Mouse (Mus musculus): ENCODE results near the gene Cwc27. TPM values are rescaled to one million over a fixed set of nuclear protein-coding genes. Genes with fewer than 3 reads are reported as not detected.

Cwc27 gene
- total RNA-seq, 2 experiments from 2014 or later: 18.9 to 25.1 TPM

GRCm38 (mm10) chr13:104596199-104596598 is 220.7 kb downstream of the Cwc27 start:
- DNase-seq (ENCODE audit: extremely low spot score in 1 of 2, low spot score in 2 of 2): no peak
- Histone ChIP-seq H3K4me3 (no peak overlapping the region), H3K27ac (no peak overlapping the region)
- intact Hi-C loops (cut with DNase I): no loop called here
- TF ChIP-seq CTCF (IDR thresholded peaks at IDR 0.05): no peak

- Histone ChIP-seq H3K27ac (no peak overlapping the region), H3K4me3 (no peak overlapping the region)
- intact Hi-C loops (cut with DNase I): no loop called here
- DNase-seq (ENCODE audit: extremely low spot score in 1 of 2, low spot score in 2 of 2): no peak
- no peak for TF ChIP-seq CTCF (IDR thresholded peaks at IDR 0.05)
These were observed 222.1 kb downstream of the Cwc27 start for GRCm38 (mm10) chr13:104594820-104595351.

DNA sequence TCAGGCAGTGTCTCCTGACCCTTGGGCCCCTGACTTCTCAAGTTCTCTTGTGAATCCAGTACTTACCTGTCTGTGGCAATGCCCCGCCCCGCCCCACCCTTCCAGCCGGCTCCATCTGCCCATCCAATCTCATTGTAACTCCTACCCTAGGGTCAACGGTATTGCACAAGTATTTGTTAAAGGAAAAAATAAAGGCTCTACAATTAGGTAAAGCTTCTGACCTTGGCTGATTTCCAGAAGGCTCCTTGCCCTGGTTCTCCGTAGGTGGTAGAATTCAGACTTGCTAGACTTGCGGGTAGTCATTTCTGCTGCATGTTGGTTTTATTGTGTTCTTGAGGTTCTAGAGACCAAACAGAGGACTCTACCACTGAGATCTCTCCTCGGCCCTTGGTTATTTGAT is 226.0 kb downstream of the Cwc27 start:
- H3K27ac ChIP-seq: no peak overlapping the region
- H3K4me3 ChIP-seq: no peak overlapping the region
- intact Hi-C loops (cut with DNase I): no loop called here
- DNase-seq (ENCODE audit: extremely low spot score in 1 of 2, low spot score in 2 of 2): no peak
- no peak for TF ChIP-seq CTCF (IDR thresholded peaks at IDR 0.05)

DNA sequence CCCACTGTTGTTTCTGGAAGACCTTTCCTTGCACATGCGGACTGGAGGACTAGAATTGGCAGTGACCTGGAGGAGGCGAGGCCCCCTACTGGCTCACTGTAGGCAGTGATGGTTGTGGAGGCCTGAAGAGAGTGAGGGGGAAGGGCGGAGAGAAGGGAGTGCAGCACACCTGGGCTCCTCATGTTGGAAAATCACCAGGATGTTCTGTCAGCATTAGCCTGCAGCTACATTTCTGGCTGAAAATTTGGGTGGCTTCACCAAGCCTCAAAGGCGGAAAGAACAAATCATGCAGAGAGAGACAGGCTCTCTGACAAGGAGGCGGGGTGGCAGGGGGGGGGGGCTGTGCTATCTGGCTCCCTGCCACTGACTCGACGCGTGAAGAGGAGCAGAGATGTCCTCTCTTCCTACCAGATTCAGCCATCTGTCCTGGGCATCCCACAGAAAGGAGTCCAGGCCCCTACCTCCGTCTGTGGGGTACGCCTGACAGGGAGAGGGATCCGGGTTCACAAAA is 226.8 kb downstream of the Cwc27 start:
- intact Hi-C loops (cut with DNase I): no loop called here
- no peak overlapping the region for H3K27ac ChIP-seq
- DNase-seq (ENCODE audit: extremely low spot score in 1 of 2, low spot score in 2 of 2): no peak
- TF ChIP-seq CTCF (IDR thresholded peaks at IDR 0.05): peak; percentile 23
- no peak overlapping the region for H3K4me3 ChIP-seq

DNA sequence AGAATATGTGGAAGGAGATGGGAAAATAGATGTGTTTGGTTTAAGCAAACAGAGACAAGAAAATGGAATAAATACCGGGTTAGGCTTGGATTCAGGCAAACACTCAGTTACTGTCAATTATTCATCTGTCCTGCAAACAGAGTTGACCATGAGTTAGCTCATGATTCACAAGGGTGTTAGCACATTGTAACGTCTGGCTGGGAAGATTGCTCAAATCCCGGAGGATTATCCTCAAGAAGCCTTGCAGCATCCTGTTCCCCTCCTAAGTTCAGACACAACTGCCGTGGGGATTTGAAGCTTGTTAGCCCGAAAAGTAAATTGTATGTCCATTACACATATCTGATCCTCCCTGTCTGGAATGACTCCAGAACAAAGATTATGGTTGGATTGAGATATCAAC is 228.6 kb downstream of the Cwc27 start:
- H3K27ac ChIP-seq: no peak overlapping the region
- TF ChIP-seq CTCF (IDR thresholded peaks at IDR 0.05): no peak
- H3K4me3 ChIP-seq: no peak overlapping the region
- intact Hi-C loops (cut with DNase I): no loop called here
- no peak for DNase-seq (ENCODE audit: extremely low spot score in 1 of 2, low spot score in 2 of 2)

Other genes starting within 250 kb of the Cwc27 start
- gene Srek1ip1, start 24.7 kb downstream of the Cwc27 start, total RNA-seq (2021): 10 to 100 TPM; 18.9 to 19.3 TPM
- gene Shisal2b, start 46.8 kb upstream of the Cwc27 start, total RNA-seq (2021): under 1 TPM; 0.26 to 0.27 TPM
- 100 to 1,000 TPM; 166 to 173 TPM for gene Rgs7bp, start 237.8 kb upstream of the Cwc27 start, total RNA-seq (2021)

All from left cerebral cortex, adult 2 months (tissue).